Mouse (Mus musculus): ENCODE results near the gene Acox1.

Gene Acox1

GRCm38 (mm10) chr11:116212847-116213246 lies 14.0 kb upstream of the Acox1 start:
- no peak for DNase-seq (ENCODE audit: low spot score in 2 of 2)

DNA sequence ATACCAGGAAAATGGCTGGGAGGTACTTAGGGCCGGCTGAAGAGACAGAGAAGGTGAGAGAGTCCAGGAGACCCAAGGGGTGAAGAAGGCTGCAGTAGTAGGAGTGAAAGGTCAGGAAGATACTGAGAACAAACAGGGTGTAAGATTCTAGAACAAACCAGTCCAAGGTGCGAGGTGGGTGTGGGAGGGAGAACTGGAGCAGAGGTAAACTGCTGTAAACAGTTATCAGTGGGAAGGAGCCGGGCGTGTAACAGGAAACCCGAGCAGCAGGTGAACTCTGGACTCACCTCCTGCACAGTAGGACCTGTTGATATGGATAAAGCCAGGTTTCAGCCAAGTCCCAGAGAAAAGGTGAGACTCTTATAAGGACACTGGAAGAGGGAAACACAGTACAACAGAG lies 11.9 kb upstream of the Acox1 start:
- DNase-seq (ENCODE audit: low spot score in 2 of 2): no peak

DNA sequence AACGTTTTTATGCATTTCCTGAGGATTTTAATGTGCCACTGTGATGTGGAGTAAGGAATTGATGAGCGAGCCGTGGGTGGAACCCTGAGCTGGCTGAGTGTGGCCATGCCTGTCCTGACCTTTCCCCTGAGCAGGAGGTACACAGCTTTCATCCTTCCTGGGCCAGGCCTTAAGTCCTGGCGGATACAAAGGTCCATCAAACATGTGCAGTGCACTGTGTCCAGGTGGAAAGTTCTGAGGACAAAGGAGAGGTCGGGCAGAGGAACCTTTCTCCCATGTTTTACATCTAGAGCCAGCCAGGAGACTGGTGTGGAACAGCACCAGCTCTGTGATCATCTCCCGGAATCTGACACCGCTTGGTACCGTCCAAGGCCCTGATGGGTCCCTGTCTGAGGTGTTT lies 10.4 kb upstream of the Acox1 start:
- DNase-seq (ENCODE audit: low spot score in 2 of 2): no peak

- DNase-seq (ENCODE audit: low spot score in 2 of 2): no peak
Measured at GRCm38 (mm10) chr11:116208660-116209059, 9.8 kb upstream of the Acox1 start.

GRCm38 (mm10) chr11:116206678-116207077 lies 7.8 kb upstream of the Acox1 start:
- no peak for DNase-seq (ENCODE audit: low spot score in 2 of 2)

DNA sequence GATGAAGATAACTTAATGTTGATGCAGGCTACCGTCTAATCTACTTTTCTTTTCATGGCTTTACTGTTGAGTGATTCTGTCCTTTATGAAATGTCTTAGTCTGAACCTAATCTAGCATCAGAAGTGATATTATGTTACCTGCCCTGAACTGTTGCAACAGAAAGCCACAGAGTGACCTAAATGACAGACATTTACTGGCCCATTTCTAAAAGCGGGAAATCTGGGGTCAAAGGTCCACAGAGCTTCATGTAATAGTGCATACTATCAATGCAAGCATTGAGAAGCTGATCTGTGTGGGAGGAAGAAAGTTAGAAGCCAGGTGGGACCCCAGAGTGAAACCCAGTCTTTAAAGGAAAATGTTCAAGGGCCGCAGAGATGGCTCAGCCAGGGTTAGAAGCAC lies 4.3 kb upstream of the Acox1 start:
- DNase-seq (ENCODE audit: low spot score in 2 of 2): no peak

DNA sequence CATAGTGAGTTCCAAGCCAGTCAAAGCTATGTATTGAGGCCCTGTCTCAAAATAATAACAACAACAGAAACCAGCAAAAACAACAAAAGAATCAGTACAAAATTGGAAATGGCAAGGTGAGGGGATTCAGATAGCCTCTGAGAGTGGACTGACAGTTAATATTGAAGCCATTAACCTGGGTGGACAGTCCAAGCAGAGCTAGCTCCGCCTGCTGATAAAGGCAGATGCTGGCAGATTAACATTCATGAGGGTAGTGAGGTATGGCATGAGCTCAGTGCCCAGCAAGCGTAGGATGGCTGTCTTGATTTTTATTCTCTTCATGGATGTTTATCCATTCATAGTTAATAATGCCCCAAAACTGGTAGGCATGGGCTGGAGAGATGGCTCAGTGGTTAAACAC lies 2.3 kb upstream of the Acox1 start:
- DNase-seq (ENCODE audit: low spot score in 2 of 2): no peak

- DNase-seq (ENCODE audit: low spot score in 2 of 2): no peak
Measured at GRCm38 (mm10) chr11:116198132-116198531, 713 bp downstream of the Acox1 start.

- no peak for DNase-seq (ENCODE audit: low spot score in 2 of 2)
Measured at GRCm38 (mm10) chr11:116197584-116197906, 1.3 kb downstream of the Acox1 start.

DNA sequence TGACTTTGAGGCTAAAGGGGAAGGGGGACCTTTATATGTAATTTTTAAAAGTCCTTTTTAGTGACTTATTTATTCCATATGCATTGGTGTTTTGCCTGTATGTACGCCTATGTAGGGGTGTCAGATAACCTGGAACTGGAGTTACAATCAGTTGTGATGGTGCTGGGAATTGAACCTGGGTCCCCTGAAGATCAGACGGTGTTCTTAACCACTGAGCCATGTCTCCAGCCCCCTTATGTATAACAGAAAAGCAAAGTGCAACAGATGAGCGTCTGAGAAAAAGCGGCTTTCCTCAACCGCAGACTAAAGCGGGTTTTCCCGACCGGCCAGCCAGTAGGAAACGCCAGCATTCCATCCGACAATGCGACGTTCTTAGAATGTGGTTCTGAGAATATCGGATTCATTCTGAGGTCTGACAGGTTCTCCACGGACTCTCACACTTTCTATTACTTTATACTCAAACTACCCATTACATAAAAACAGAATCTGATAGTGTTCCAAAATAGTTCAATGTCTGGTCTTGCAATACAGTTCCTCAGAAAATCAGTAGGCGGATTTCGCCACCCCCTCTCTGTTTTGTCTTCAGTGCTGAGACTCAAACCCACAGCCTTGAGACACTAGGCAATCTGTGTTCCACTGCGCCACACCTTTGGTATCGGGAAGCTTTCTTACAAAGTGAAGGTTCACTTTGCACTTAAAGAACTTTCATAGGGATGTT lies 1.8 kb downstream of the Acox1 start:
- no peak for DNase-seq (ENCODE audit: low spot score in 2 of 2)

GRCm38 (mm10) chr11:116196336-116196735 lies 2.5 kb downstream of the Acox1 start:
- DNase-seq (ENCODE audit: low spot score in 2 of 2): no peak

- no peak for DNase-seq (ENCODE audit: low spot score in 2 of 2)
Measured at GRCm38 (mm10) chr11:116195252-116195651, 3.6 kb downstream of the Acox1 start.

- DNase-seq (ENCODE audit: low spot score in 2 of 2): no peak
Measured at GRCm38 (mm10) chr11:116194619-116195018, 4.2 kb downstream of the Acox1 start.

DNA sequence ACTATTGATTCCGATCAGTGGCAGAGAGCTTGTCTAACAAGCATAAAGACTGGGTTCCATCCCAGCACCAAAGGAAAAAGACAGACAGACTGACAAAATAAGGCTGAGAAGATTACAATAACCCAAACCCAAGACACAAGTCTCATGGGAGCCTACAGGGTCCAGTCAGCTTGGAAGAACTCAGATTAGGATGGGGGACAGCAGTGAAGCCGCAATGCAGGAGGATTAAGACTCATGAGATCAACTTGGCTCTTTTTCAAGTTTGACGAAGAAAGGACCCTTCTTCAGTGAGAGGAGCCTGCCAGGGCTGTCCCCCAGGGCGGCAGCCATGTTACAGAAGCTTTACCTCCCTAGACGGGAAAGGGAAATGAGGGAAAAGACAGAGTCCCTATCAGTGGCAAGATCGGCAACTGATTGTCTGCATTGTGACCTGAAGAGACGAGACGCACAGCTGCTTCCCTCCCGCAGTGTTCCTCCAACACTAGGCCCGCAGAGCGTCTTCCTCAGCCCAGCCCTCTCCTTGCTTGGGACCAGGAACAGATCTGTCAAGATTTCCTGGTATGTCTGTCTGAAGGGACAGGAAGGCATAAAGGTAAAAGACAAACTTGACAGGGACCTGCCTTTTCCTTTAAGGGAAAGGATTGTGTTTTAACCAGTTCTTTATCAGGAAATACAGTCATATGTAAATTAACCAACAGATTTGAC lies 11.5 kb downstream of the Acox1 start:
- no peak for DNase-seq (ENCODE audit: low spot score in 2 of 2)

GRCm38 (mm10) chr11:116186360-116186759 lies 12.5 kb downstream of the Acox1 start:
- DNase-seq (ENCODE audit: low spot score in 2 of 2): no peak

- DNase-seq (ENCODE audit: low spot score in 2 of 2): no peak
Measured at GRCm38 (mm10) chr11:116185836-116186235, 13.0 kb downstream of the Acox1 start.

DNA sequence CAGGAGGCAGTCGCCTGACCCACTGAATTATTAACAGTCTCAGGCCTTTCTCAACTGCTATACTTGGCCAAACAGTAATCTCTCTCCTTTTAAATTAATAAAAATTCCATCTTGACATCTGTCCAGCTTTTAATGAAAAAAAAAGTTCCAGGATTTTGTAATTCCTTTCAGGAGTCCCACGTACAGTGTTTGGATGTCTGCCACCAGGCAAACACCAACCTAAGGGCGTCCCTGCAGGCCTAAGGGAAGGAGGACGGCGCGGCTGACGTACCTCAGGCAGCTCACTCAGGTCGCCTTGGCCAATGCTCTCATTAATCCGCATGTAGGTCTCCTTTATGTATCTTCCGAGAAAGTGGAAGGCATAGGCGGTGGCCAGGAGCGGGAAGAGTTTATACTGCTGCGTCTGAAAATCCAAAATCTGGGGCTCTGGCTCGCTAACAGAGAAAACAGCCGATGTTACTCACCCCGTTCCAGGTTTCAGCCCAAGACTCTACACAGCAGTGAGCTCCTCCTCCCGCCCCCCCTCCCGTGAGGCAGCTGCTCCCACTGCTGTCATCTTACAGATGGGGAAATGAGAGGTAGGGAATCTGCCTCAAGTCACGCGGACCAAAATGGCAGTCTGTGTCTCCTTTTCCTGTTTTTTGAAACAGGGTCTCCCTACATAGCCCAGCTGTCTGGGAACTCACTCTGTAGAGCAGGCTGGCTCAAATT lies 20.3 kb downstream of the Acox1 start:
- DNase-seq (ENCODE audit: low spot score in 2 of 2): no peak

GRCm38 (mm10) chr11:116176010-116176409 lies 22.8 kb downstream of the Acox1 start:
- DNase-seq (ENCODE audit: low spot score in 2 of 2): no peak

- DNase-seq (ENCODE audit: low spot score in 2 of 2): no peak
Measured at GRCm38 (mm10) chr11:116174775-116175448, 23.9 kb downstream of the Acox1 start.

DNA sequence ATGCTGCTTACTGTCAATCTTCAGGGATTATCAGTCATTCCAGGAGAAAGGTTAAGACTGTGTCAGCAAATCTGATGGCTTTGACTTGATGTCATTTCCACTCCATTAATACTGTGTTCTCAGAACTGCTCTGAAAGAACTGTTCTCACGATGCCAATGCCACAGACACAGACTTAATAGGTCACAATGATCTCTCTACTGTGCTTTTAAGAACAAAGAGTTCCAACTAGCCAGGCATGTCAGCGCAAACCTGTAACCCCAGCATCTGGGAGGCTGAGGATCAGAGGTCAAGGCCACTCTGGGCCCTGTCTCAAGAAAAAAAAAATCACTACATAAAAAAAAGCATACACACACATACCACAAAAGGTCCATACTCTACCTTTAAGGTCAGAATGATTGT lies 26.9 kb downstream of the Acox1 start:
- DNase-seq (ENCODE audit: low spot score in 2 of 2): no peak

GRCm38 (mm10) chr11:116170003-116170800 lies 28.6 kb downstream of the Acox1 start:
- no peak for DNase-seq (ENCODE audit: low spot score in 2 of 2)

DNA sequence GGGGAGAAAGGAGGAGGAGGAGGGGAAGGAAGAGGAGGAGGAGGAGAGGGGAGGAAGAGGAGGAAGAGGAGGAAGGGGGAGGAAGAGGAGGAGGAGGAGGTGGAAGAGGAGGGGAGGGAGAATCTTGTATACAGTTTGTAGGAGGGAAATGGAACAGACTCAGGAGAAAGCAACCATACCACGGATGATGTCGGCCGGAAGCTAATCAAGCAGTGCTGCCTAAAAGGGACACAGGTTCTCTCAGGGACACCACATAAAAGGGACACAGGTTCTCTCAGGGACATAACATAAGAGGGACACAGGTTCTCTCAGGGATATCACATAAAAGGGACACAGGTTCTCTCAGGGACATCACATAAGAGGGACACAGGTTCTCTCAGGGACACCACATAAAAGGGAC lies 29.6 kb downstream of the Acox1 start:
- no peak for DNase-seq (ENCODE audit: low spot score in 2 of 2)
